In genomic region chr5:114638769-114639644, GRCm38 (mm10) we compare ENCODE assay signal across 8 mouse cellular contexts. TPM values are rescaled to one million over a fixed set of nuclear protein-coding genes. Genes with fewer than 3 reads are reported as not detected.
DNase-seq lines count a peak whose midpoint lies in the region; ATAC-seq and TF ChIP-seq lines count a peak whose summit lies in the region.

No protein-coding gene starts in this region.

- H3K4me3 ChIP-seq in hindbrain, embryonic 15.5 days = peak overlapping the region; percentile 18; the same call in 1 of the 2 replicates

- peak; percentile 74 for ATAC-seq in Patski
- ATAC-seq in hindbrain, embryonic 15.5 days (ENCODE audit: low FRiP score, low read depth) = peak; percentile 81

- no peaks in the 10 kb centered on the region for H3K36me3 ChIP-seq in hindbrain, embryonic 15.5 days

- DNase-seq in Patski (ENCODE audit: low read depth, low spot score) = peak; percentile 58
- DNase-seq in cerebellum, postnatal 25 days = peak; percentile 89 to 93
- peak; percentile 82 to 87 for DNase-seq in frontal cortex, postnatal 36 days (ENCODE audit: low spot score in 2 of 2)
- peak; percentile 75 to 81 for DNase-seq in layer of hippocampus, postnatal 36 days
- peak; percentile 89 for DNase-seq in lung, postnatal 25 days (ENCODE audit: low spot score)
- DNase-seq in retina, embryonic 14.5 days (ENCODE audit: low spot score) = peak; percentile 97
- DNase-seq in thymus, postnatal 36 days = peak; percentile 80 to 85

- CTCF ChIA-PET in Patski (lab: Charles Lee) = interaction anchor here (0.7 to 7.0 kb wide), 10 partner anchors 9 to 34 kb away, joined by 3 to 50 read pairs (median 6); no protein-coding TSS in a partner anchor

- peak overlapping the region; percentile 28; the same call in 1 of the 2 replicates for H3K9ac ChIP-seq in hindbrain, embryonic 15.5 days

- H3K27ac ChIP-seq in hindbrain, embryonic 15.5 days (replicated peaks) = no peak overlapping the region

- H3K4me1 ChIP-seq in hindbrain, embryonic 15.5 days (replicated peaks) = peaks cover 12% of the 10 kb centered on the region; the same call in 1 of the 2 replicates

- in situ Hi-C loops in Patski (cut with MboI; ENCODE audit: low pct_unique_long_range_greater_than_20kb) = no loop called here

- no peaks in the 10 kb centered on the region for H3K27me3 ChIP-seq in Patski
- H3K27me3 ChIP-seq in hindbrain, embryonic 15.5 days = no peaks in the 10 kb centered on the region

- POLR2A ChIA-PET in Patski (lab: Charles Lee) = interaction anchor here (0.7 to 1.4 kb wide), 6 partner anchors 14 to 319 kb away, joined by 3 read pairs; partner anchors contain the start of gene Trpv4

- 15% methylated on average over 22 of the region's 22 CpGs for WGBS in hindbrain, embryonic 15.5 days

- peak overlapping the region; percentile 56 for H3K4me2 ChIP-seq in hindbrain, embryonic 15.5 days

- no peak for TF ChIP-seq CTCF in Patski (IDR thresholded peaks at IDR 0.05)

- no peaks in the 10 kb centered on the region for H3K9me3 ChIP-seq in hindbrain, embryonic 15.5 days

RNA-seq across cellular contexts. Expression of gene Trpv4, which starts 19.2 kb away (rescaled TPM):
- 88.3 TPM for polyA plus RNA-seq in Patski (2021)
- polyA plus RNA-seq in hindbrain, embryonic 15.5 days (2015; fragmentation: Nextera tagmentation; extraction: Ambion mirVana) = 1.6 and 1.9 TPM in 2 replicates
- 1 to 10 TPM; 1.2 to 2.0 TPM for total RNA-seq in layer of hippocampus, postnatal 36 days (2021)

RNA-seq across cellular contexts. Expression of gene Gltp, which starts 51.8 kb away (rescaled TPM):
- polyA plus RNA-seq in Patski (2021) = 61.4 TPM
- polyA plus RNA-seq in hindbrain, embryonic 15.5 days (2015; fragmentation: Nextera tagmentation; extraction: Ambion mirVana) = 46.6 and 48.0 TPM in 2 replicates
- 10 to 100 TPM; 27.9 to 33.4 TPM for total RNA-seq in layer of hippocampus, postnatal 36 days (2021)

Comparison
In these comparisons a context has a peak if more than half of its experiments do, and no peak if none do; other contexts are left out.
1. RNA of gene Trpv4, which starts 19.2 kb away (polyA plus RNA-seq): 88.3 TPM in Patski (single experiment); 1.6 to 1.9 TPM in hindbrain, embryonic 15.5 days; every median in the first group is over 10 times any median in the second.
2. Peak in every context shown above with its lines, with median percentiles within 50 percentile points of each other: DNase-seq.